Mouse (Mus musculus) MEL (cell line): Measurements from ENCODE around the gene Srsf7.

Source experiments
- CTCF ChIP-seq, 3 experiments: IDR thresholded peaks in 2 of 3; conservative IDR thresholded peaks in 1 of 3; 2 replicates each; pipeline ENCODE4 v1.5.1; 2011 to 2012; ENCODE audit warnings: low read length in 3 of 3, low read depth in 2 of 3, mild to moderate bottlenecking in 2 of 3, improper control_type of control experiment in 1 of 3, inconsistent platforms in 1 of 3, mixed read lengths in 1 of 3, moderate library complexity in 1 of 3; ENCODE audit not compliant: control insufficient read depth in 1 of 3, insufficient read depth in 1 of 3, poor library complexity in 1 of 3, severe bottlenecking in 1 of 3
- EP300 ChIP-seq, 2 experiments: IDR thresholded peaks; 2 replicates each; pipeline ENCODE4 v1.6.1; 2011; ENCODE audit warnings: improper control_type of control experiment in 2 of 2, low read length in 2 of 2, low read depth in 1 of 2, mild to moderate bottlenecking in 1 of 2
- MAFK ChIP-seq: IDR thresholded peaks from 2 replicates; pipeline ENCODE4 v1.6.1; 2011; ENCODE audit warnings: low read depth, mild to moderate bottlenecking, low read length, improper control_type of control experiment, borderline replicate concordance
- MAZ ChIP-seq: IDR thresholded peaks from 2 replicates; pipeline ENCODE4 v1.6.1; 2012; ENCODE audit warnings: low read depth, mild to moderate bottlenecking, inconsistent platforms, low read length, improper control_type of control experiment
- MEF2A ChIP-seq: IDR thresholded peaks from 2 replicates; pipeline ENCODE4 v1.6.1; 2014; ENCODE audit warnings: low read depth, mild to moderate bottlenecking, inconsistent platforms, low read length, improper control_type of control experiment; ENCODE audit not compliant: poor library complexity, insufficient replicate concordance, severe bottlenecking; ENCODE audit errors: extremely low read depth
- TCF12 ChIP-seq: IDR thresholded peaks from 2 replicates; pipeline ENCODE4 v1.6.1; 2014; ENCODE audit warnings: low read depth, mild to moderate bottlenecking, inconsistent platforms, low read length, improper control_type of control experiment, moderate library complexity
- USF1 ChIP-seq: IDR thresholded peaks from 2 replicates; pipeline ENCODE4 v1.6.1; 2014; ENCODE audit warnings: low read depth, mild to moderate bottlenecking, inconsistent platforms, low read length, improper control_type of control experiment, moderate library complexity
- ZC3H11A ChIP-seq: IDR thresholded peaks from 2 replicates; pipeline ENCODE4 v1.6.1; 2012; ENCODE audit warnings: low read depth, mild to moderate bottlenecking, inconsistent platforms, low read length, improper control_type of control experiment

DNA sequence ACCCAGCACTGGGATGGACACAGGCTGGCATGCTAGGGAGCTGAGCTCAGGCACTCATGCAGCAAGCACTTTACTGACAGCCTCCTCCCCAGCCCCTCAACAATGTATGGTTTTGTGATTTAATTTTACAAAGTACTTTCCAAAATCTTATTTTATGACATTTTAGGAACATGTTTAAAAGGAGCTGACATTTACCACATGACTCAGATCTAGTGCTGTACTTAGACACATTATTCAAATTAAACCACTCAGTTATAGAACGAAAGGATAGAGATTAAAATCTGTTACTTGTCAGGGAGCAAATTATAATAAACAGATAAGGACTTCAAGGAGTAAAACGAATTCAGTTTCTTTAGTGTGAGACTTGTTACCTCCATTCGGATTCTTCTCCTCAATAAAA lies 28.4 kb upstream of the Srsf7 start:
- TF ChIP-seq TCF12, result no peak
- no peak for TF ChIP-seq EP300 (IDR thresholded peaks at IDR 0.05; ENCODE audit: low read depth in 1 of 2, low read length in 2 of 2)
- TF ChIP-seq ZC3H11A, result no peak
- no peak for TF ChIP-seq USF1
- no peak for TF ChIP-seq MAZ
- no peak for TF ChIP-seq CTCF (IDR thresholded peaks at IDR 0.05 in 2 of 3, conservative IDR thresholded peaks at IDR 0.05 in 1 of 3; ENCODE audit: control insufficient read depth in 1 of 3, insufficient read depth in 1 of 3, low read depth in 2 of 3, low read length in 3 of 3, poor library complexity in 1 of 3, severe bottlenecking in 1 of 3)
- TF ChIP-seq MEF2A, result no peak
- TF ChIP-seq MAFK, result no peak
